Mouse (Mus musculus) lung, embryonic 16.5 days (tissue): Measurements from ENCODE around the gene Lyrm7. TPM values are rescaled to one million over a fixed set of nuclear protein-coding genes. Genes with fewer than 3 reads are reported as not detected.

Source experiments
- ATAC-seq: fragments of 200-750 bp; cut with Nextera tagmentation; 2 replicates; pipeline ENCODE4 v1.8.0; 2017; ENCODE audit warnings: low read depth, mild to moderate bottlenecking, moderate library complexity
- H3K27ac ChIP-seq: fragments of 300-500 bp; sonication (generic); 2 replicates; pipeline ENCODE4 v1.5.1; 2014; ENCODE audit warnings: mild to moderate bottlenecking, control low read depth, low read length
- H3K27me3 ChIP-seq: fragments of 300-500 bp; sonication (generic); 2 replicates; pipeline ENCODE4 v1.6.1; 2014; ENCODE audit warnings: low read depth, low read length, mixed read lengths; ENCODE audit not compliant: control insufficient read depth, insufficient read depth
- H3K36me3 ChIP-seq: fragments of 300-500 bp; sonication (generic); 2 replicates; pipeline ENCODE4 v1.6.1; 2014; ENCODE audit warnings: low read length; ENCODE audit not compliant: control insufficient read depth, insufficient read depth
- H3K4me1 ChIP-seq: fragments of 300-500 bp; sonication (generic); replicated peaks from 2 replicates; pipeline ENCODE4 v1.6.1; 2014; ENCODE audit warnings: low read length, mixed read lengths; ENCODE audit not compliant: control insufficient read depth, insufficient read depth
- H3K4me2 ChIP-seq: fragments of 300-500 bp; sonication (generic); 2 replicates; pipeline ENCODE4 v1.6.1; 2014; ENCODE audit warnings: low read depth, low read length, control low read depth
- H3K4me3 ChIP-seq: fragments of 300-500 bp; sonication (generic); 2 replicates; pipeline ENCODE4 v1.5.1; 2014; ENCODE audit warnings: mild to moderate bottlenecking, low read length, control low read depth
- H3K9ac ChIP-seq: fragments of 300-500 bp; sonication (generic); 2 replicates; pipeline ENCODE4 v1.6.1; 2014; ENCODE audit warnings: low read length, control low read depth
- H3K9me3 ChIP-seq: fragments of 300-500 bp; sonication (generic); 2 replicates; pipeline ENCODE4 v1.6.1; 2016; ENCODE audit warnings: low read length; ENCODE audit not compliant: control insufficient read depth
- WGBS: fragments of 180-500 bp; shearing (Covaris S2); extraction: QIAGEN DNeasy Blood & Tissue Kit; methylation state at CpG from one replicate; pipeline ENCODE4 v1.1.7; 2014; 5-methylcytosine and 5-hydroxymethylcytosine counted together
- polyA plus RNA-seq: library from polyadenylated mRNA; unstranded; fragments of >200 nt; fragmentation: Nextera tagmentation; extraction: Ambion mirVana; gene quantifications from 2 replicates; pipeline ENCODE4 v1.2.1, GENCODE M21; 2015

The Lyrm7 gene
- polyA plus RNA-seq, 1 experiment from 2014 or later = 7.7 TPM

- Histone ChIP-seq H3K27me3 (no peaks in the 10 kb centered on the region), H3K4me3 (no peak overlapping the region), H3K4me2 (no peak overlapping the region), H3K9ac (no peak overlapping the region), H3K27ac (no peak overlapping the region), H3K36me3 (no peaks in the 10 kb centered on the region), H3K9me3 (no peaks in the 10 kb centered on the region), H3K4me1 (no peaks in the 10 kb centered on the region)
- 57% methylated on average over 8 of the region's 8 CpGs for WGBS
- ATAC-seq = no peak
Observed at GRCm38 (mm10) chr11:54812812-54813516, 47.8 kb downstream of the Lyrm7 start.

DNA sequence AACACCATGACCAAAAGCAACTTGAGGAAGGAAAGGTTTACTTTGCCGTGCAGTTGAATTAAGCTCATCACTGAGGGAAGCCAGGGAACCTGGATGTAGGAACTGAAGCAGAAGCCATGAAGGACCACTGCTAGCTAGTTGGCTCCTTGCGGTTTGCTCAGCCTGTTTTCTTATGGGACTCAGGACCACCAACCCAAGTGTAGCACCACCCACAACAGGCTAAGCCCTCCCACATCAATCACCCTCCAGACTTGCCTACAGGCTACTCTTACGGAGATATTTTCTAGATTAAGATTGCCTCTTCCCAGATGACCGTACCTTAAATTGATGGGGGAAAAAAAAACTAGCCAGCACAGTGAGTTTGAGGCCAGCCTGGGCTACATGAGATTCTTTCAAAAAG lies 48.4 kb downstream of the Lyrm7 start:
- Histone ChIP-seq H3K4me3 (no peak overlapping the region), H3K36me3 (no peaks in the 10 kb centered on the region), H3K9me3 (no peaks in the 10 kb centered on the region), H3K27ac (no peak overlapping the region), H3K27me3 (no peaks in the 10 kb centered on the region), H3K4me1 (no peaks in the 10 kb centered on the region), H3K4me2 (no peak overlapping the region), H3K9ac (no peak overlapping the region)
- no peak for ATAC-seq
- 62% methylated on average over 4 of the region's 4 CpGs for WGBS

- no peaks in the 10 kb centered on the region for H3K36me3 ChIP-seq
- H3K27ac ChIP-seq = no peak overlapping the region
- no peaks in the 10 kb centered on the region for H3K4me1 ChIP-seq
- no peak for ATAC-seq
- no peak overlapping the region for H3K4me3 ChIP-seq
- no peak overlapping the region for H3K9ac ChIP-seq
- 62% methylated on average over 3 of the region's 3 CpGs for whole genome bisulfite sequencing
- no peaks in the 10 kb centered on the region for H3K9me3 ChIP-seq
- no peak overlapping the region for H3K4me2 ChIP-seq
- H3K27me3 ChIP-seq = no peaks in the 10 kb centered on the region
Observed at GRCm38 (mm10) chr11:54811054-54811453, 49.7 kb downstream of the Lyrm7 start.

GRCm38 (mm10) chr11:54809582-54809981 lies 51.1 kb downstream of the Lyrm7 start:
- ATAC-seq = no peak
- no peak overlapping the region for H3K27ac ChIP-seq
- no peaks in the 10 kb centered on the region for H3K4me1 ChIP-seq
- WGBS = 73% methylated on average over 5 of the region's 5 CpGs
- no peak overlapping the region for H3K4me3 ChIP-seq
- H3K36me3 ChIP-seq = no peaks in the 10 kb centered on the region
- H3K4me2 ChIP-seq = no peak overlapping the region
- H3K27me3 ChIP-seq = no peaks in the 10 kb centered on the region
- H3K9me3 ChIP-seq = no peaks in the 10 kb centered on the region
- no peak overlapping the region for H3K9ac ChIP-seq

DNA sequence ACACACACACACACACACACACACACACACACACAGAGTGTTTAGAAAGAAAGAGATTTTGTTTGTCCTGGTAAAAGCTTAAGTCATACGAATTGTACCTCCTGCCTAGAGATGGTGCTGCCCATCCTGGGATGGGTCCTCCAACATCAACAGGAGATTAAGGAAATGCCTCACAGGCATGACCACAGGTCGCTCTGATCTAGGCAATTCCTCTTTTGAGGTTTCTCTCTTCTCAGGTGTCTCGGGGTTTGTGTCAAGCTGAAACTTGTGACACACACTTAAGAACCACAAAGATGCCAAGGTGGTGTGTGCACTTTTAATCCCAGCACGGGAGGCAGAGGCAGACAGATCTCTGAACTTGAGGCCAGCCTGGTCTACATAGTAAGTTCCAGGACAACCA lies 52.5 kb downstream of the Lyrm7 start:
- ATAC-seq = no peak
- Histone ChIP-seq H3K4me1 (no peaks in the 10 kb centered on the region), H3K4me2 (no peak overlapping the region), H3K27ac (no peak overlapping the region), H3K36me3 (no peaks in the 10 kb centered on the region), H3K9ac (no peak overlapping the region), H3K4me3 (no peak overlapping the region), H3K27me3 (no peaks in the 10 kb centered on the region), H3K9me3 (no peaks in the 10 kb centered on the region)
- WGBS = 73% methylated on average over 4 of the region's 4 CpGs

- H3K27ac ChIP-seq = no peak overlapping the region
- no peaks in the 10 kb centered on the region for H3K27me3 ChIP-seq
- H3K4me2 ChIP-seq = no peak overlapping the region
- no peak overlapping the region for H3K4me3 ChIP-seq
- H3K4me1 ChIP-seq = no peaks in the 10 kb centered on the region
- H3K9me3 ChIP-seq = no peaks in the 10 kb centered on the region
- WGBS = 71% methylated on average over 9 of the region's 9 CpGs
- ATAC-seq = no peak
- H3K36me3 ChIP-seq = no peaks in the 10 kb centered on the region
- H3K9ac ChIP-seq = no peak overlapping the region
Observed at GRCm38 (mm10) chr11:54807669-54808068, 53.0 kb downstream of the Lyrm7 start.

DNA sequence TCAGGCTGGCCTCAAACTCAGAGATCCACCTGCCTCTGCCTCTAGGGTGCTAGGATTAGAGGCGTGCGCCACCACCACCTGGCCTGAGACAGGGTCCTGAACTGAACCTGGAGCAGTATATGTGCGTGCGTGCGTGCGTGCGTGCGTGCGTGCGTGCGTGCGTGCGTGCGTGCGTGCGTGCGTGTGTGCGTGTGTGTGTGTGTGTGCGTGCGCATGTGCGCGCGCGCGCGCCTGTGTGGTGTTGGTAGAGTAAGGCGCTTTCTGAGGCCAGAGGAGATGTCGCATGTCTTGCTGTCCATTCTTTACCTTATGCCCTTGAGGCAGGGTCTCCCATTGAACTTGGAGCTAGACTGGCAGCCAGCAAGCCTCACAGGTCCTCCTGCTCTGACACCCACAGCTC lies 53.8 kb downstream of the Lyrm7 start:
- ATAC-seq = no peak
- Histone ChIP-seq H3K4me1 (no peaks in the 10 kb centered on the region), H3K36me3 (no peaks in the 10 kb centered on the region), H3K4me2 (no peak overlapping the region), H3K27ac (no peak overlapping the region), H3K9ac (no peak overlapping the region), H3K27me3 (no peaks in the 10 kb centered on the region), H3K4me3 (no peak overlapping the region), H3K9me3 (no peaks in the 10 kb centered on the region)
- WGBS = 87% methylated on average over 28 of the region's 28 CpGs

GRCm38 (mm10) chr11:54805196-54805595 lies 55.5 kb downstream of the Lyrm7 start:
- 83% methylated on average over 4 of the region's 4 CpGs for WGBS
- Histone ChIP-seq H3K4me3 (no peak overlapping the region), H3K4me2 (no peak overlapping the region), H3K27me3 (no peaks in the 10 kb centered on the region), H3K27ac (no peak overlapping the region), H3K4me1 (no peaks in the 10 kb centered on the region), H3K36me3 (no peaks in the 10 kb centered on the region), H3K9ac (no peak overlapping the region), H3K9me3 (no peaks in the 10 kb centered on the region)
- ATAC-seq = no peak

GRCm38 (mm10) chr11:54802621-54803020 lies 58.1 kb downstream of the Lyrm7 start:
- H3K4me3 ChIP-seq = no peak overlapping the region
- no peak overlapping the region for H3K4me2 ChIP-seq
- H3K27ac ChIP-seq = no peak overlapping the region
- no peaks in the 10 kb centered on the region for H3K27me3 ChIP-seq
- no peaks in the 10 kb centered on the region for H3K4me1 ChIP-seq
- no peaks in the 10 kb centered on the region for H3K36me3 ChIP-seq
- 39% methylated on average over 6 of the region's 6 CpGs for WGBS
- ATAC-seq = no peak
- H3K9me3 ChIP-seq = no peaks in the 10 kb centered on the region
- no peak overlapping the region for H3K9ac ChIP-seq
